Mouse (Mus musculus): Measurements from ENCODE around the gene Rnf32.

GRCm38 (mm10) chr5:29150146-29150545, 45.6 kb upstream of the Rnf32 start:
- TF ChIP-seq CTCF (IDR thresholded peaks at IDR 0.05; ENCODE audit: borderline replicate concordance, extremely low read depth, insufficient read depth, insufficient read length) (no peak), POLR2A (IDR thresholded peaks at IDR 0.05; ENCODE audit: borderline replicate concordance, extremely low read depth, insufficient read depth, insufficient read length, poor library complexity, severe bottlenecking) (no peak)

Data from brain, embryonic 14.5 days (tissue).